ENCODE assay signal across 9 mouse cellular contexts in the genomic region with DNA sequence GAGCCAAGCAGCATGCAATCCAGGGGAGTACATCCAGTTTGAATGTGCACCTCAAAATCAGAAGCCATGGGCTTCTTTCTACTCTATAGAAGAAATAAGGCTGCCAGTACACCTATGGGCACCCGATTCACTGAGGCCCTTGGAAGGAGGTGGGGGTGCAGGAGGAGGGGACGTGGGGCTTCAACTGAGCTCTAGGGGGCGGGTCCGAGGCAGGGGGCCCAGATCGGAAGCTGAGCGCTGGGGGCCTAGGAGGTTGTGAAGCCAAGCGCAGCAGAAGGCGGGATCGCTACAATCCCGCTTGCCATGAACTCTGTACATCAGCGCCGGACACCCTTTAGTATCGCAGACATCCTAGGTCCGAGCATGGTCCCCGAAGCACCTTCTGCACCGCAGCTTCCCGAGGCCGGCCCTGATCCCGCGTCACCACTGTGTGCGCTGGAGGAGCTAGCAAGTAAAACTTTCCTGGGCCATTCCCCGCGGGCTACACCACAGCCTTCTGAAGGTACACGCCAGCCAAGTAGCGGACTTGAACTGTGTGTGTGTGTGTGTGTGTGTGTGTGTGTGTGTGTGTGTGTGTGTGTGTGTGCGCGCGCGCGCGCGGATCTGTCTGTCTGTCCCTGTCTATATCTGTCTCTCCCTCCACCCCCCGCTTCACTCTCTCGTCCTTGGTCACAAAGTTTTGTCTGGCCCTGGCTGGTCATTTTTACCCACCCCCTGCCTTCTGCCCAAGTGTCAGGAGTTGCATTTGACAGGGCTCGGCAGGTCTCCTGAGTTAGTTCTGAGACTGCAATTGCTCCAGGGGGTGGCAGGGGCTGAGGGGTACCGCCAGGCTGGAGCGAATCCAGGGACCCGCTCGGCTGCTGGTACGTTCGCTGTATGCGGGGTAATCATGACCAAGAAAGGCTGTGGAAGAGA. TPM values are rescaled to one million over a fixed set of nuclear protein-coding genes. Genes with fewer than 3 reads are reported as not detected.
DNase-seq lines count a peak whose midpoint lies in the region; ATAC-seq and TF ChIP-seq lines count a peak whose summit lies in the region.
"Had no signal": no experiment of that assay in that cellular context is flagged by ENCODE, and none has a peak within 500 bp of the region (broad histone marks: within the 10 kb centered on the region; RNA-seq: fewer than 3 reads in every experiment).

A gene (plus strand): TSS at position 247 of the 915 bp plus-strand sequence.

- no peaks in the 10 kb centered on the region for H3K9me3 ChIP-seq in heart, embryonic 12.5 days (replicated peaks)
- H3K9me3 ChIP-seq in E14TG2a.4 (ENCODE audit: low read length) = no peaks in the 10 kb centered on the region
- H3K9me3 ChIP-seq in embryonic facial prominence, embryonic 13.5 days = no peaks in the 10 kb centered on the region
- H3K9me3 ChIP-seq in liver, embryonic 13.5 days (replicated peaks) = no peaks in the 10 kb centered on the region
- H3K9me3 ChIP-seq: G1E had no signal

- peak within 1 kb of the TSS; percentile 39 for H3K4me3 ChIP-seq in heart, embryonic 12.5 days
- peak within 1 kb of the TSS; percentile 62 for H3K4me3 ChIP-seq in E14TG2a.4 (replicated peaks; ENCODE audit: low read length)
- H3K4me3 ChIP-seq in embryonic facial prominence, embryonic 13.5 days = peak within 1 kb of the TSS; percentile 34
- H3K4me3 ChIP-seq in liver, embryonic 13.5 days (replicated peaks) = peak within 1 kb of the TSS; percentile 34; the same call in 1 of the 2 replicates

- H3K4me2 ChIP-seq in heart, embryonic 12.5 days = peak within 1 kb of the TSS; percentile 68
- H3K4me2 ChIP-seq in embryonic facial prominence, embryonic 13.5 days = peak within 1 kb of the TSS; percentile 55
- peak within 1 kb of the TSS; percentile 51 for H3K4me2 ChIP-seq in liver, embryonic 13.5 days

- H3K4me1 ChIP-seq in heart, embryonic 12.5 days (replicated peaks) = peaks cover 22% of the 10 kb centered on the region
- H3K4me1 ChIP-seq in E14TG2a.4 (replicated peaks; ENCODE audit: low read depth, low read length) = peaks cover 30% of the 10 kb centered on the region
- peaks cover 30% of the 10 kb centered on the region for H3K4me1 ChIP-seq in embryonic facial prominence, embryonic 13.5 days
- peaks cover 15% of the 10 kb centered on the region for H3K4me1 ChIP-seq in liver, embryonic 13.5 days (replicated peaks)

- H3K36me3 ChIP-seq in heart, embryonic 12.5 days = peaks cover 9% of the 10 kb centered on the region
- peaks cover 13% of the 10 kb centered on the region for H3K36me3 ChIP-seq in E14TG2a.4 (ENCODE audit: insufficient read depth, low read length)
- H3K36me3 ChIP-seq in embryonic facial prominence, embryonic 13.5 days = peaks cover 12% of the 10 kb centered on the region
- H3K36me3 ChIP-seq in liver, embryonic 13.5 days = peaks cover 8% of the 10 kb centered on the region

- ATAC-seq in heart, embryonic 12.5 days (ENCODE audit: insufficient number of reproducible peaks, low FRiP score) = no peak
- no peak for ATAC-seq in embryonic facial prominence, embryonic 13.5 days (ENCODE audit: insufficient number of reproducible peaks, insufficient read depth, low FRiP score, low TSS enrichment, low read depth)
- no peak for ATAC-seq in liver, embryonic 13.5 days (ENCODE audit: low read depth)

- TF ChIP-seq CTCF in E14TG2a.4 (conservative IDR thresholded peaks at IDR 0.05; ENCODE audit: low read length) = no peak

- peak within 1 kb of the TSS; percentile 27; the same call in 1 of the 2 replicates for H3K9ac ChIP-seq in heart, embryonic 12.5 days
- H3K9ac ChIP-seq in embryonic facial prominence, embryonic 13.5 days = peak within 1 kb of the TSS; percentile 59
- no peak within 1 kb of the TSS for H3K9ac ChIP-seq in liver, embryonic 13.5 days

- 3% methylated on average over 35 of the region's 42 CpGs for WGBS in heart, embryonic 12.5 days
- 4% methylated on average over 39 of the region's 42 CpGs for WGBS in embryonic facial prominence, embryonic 13.5 days
- 2% methylated on average over 39 of the region's 42 CpGs for WGBS in liver, embryonic 13.5 days (ENCODE audit: insufficient replicate concordance)

- H3K27me3 ChIP-seq in heart, embryonic 12.5 days (replicated peaks) = peaks cover 90% of the 10 kb centered on the region
- H3K27me3 ChIP-seq in E14TG2a.4 (ENCODE audit: insufficient read depth, low read length) = peaks cover 82% of the 10 kb centered on the region
- H3K27me3 ChIP-seq in embryonic facial prominence, embryonic 13.5 days = peaks cover 94% of the 10 kb centered on the region
- H3K27me3 ChIP-seq in liver, embryonic 13.5 days = peaks cover 91% of the 10 kb centered on the region

- no peak for DNase-seq in heart, postnatal 4 days
- no peak for DNase-seq in liver, embryonic 13.5 days
- DNase-seq in layer of hippocampus, postnatal 25 days (ENCODE audit: extremely low spot score in 1 of 2, low spot score in 1 of 2) = no peak
- no peak for DNase-seq in cerebellum, adult 11 months
- DNase-seq in cerebellum, adult 11-12 months = no peak

- no peak within 1 kb of the TSS for H3K27ac ChIP-seq in heart, embryonic 12.5 days (ENCODE audit: poor library complexity, severe bottlenecking)
- H3K27ac ChIP-seq in embryonic facial prominence, embryonic 13.5 days = no peak within 1 kb of the TSS
- no peak within 1 kb of the TSS for H3K27ac ChIP-seq in liver, embryonic 13.5 days

RNA-seq across cellular contexts. Expression of the gene that starts here (rescaled TPM):
- polyA plus RNA-seq in heart, embryonic 12.5 days (2016; fragmentation: Nextera tagmentation; extraction: Ambion mirVana) = 0.36 TPM in 1 of 2 replicates, not detected in the other
- total RNA-seq in heart, postnatal 4 days (2021) = under 1 TPM in 1 of 2 experiments, not detected in 1; 0.88 TPM
- polyA plus RNA-seq in embryonic facial prominence, embryonic 13.5 days (2015; fragmentation: Nextera tagmentation; extraction: Ambion mirVana) = 0.27 and 0.56 TPM in 2 replicates
- polyA plus RNA-seq in liver, embryonic 13.5 days (2015; fragmentation: Nextera tagmentation; extraction: Ambion mirVana) = 0.24 and 0.38 TPM in 2 replicates
- under 1 TPM in 1 of 2 experiments, not detected in 1; 0.77 TPM for total RNA-seq in layer of hippocampus, postnatal 25 days (2021)
- total RNA-seq: G1E had no signal
